Mouse (Mus musculus): ENCODE measurements at regions not wholly inside any gene's neighbourhood (a gene's known extent, or its start where the extent isn't known, plus 50 kb on each side); places are given as distances from the start of the nearest gene placed in this dataset.
"Not testable (repeated sequence)": the region's sequence is repeated elsewhere in the genome, so short reads cannot be mapped to it uniquely, and the experiment has no call there.

- no peak overlapping the region for H3K4me2 ChIP-seq (ENCODE audit: low read length)
- 82% methylated on average over 1 of the region's 1 CpGs for WGBS
- no peaks in the 10 kb centered on the region for H3K36me3 ChIP-seq (ENCODE audit: control insufficient read depth, insufficient read depth, low read length)
- no peak overlapping the region for H3K4me3 ChIP-seq (ENCODE audit: low read depth, low read length)
- H3K27me3 ChIP-seq (replicated peaks; ENCODE audit: control insufficient read depth, insufficient read depth, low read length): no peaks in the 10 kb centered on the region
- peaks cover 3% of the 10 kb centered on the region; the same call in 1 of the 2 replicates for H3K9me3 ChIP-seq (ENCODE audit: control insufficient read depth, low read length)
- H3K4me1 ChIP-seq (replicated peaks; ENCODE audit: control insufficient read depth, insufficient read depth, low read length): no peaks in the 10 kb centered on the region
- H3K27ac ChIP-seq (ENCODE audit: low read depth): no peak overlapping the region
- ATAC-seq (replicated peaks; ENCODE audit: low FRiP score, low TSS enrichment, low read depth) (no peak), DNase-seq (ENCODE audit: low spot score) (no peak)
- H3K9ac ChIP-seq (ENCODE audit: low read length): no peak overlapping the region
Measured at GRCm38 (mm10) chr12:16354711-16355110, 256.1 kb downstream of the Lpin1 start.

- H3K9me3 ChIP-seq (ENCODE audit: control insufficient read depth, low read length): peaks cover 3% of the 10 kb centered on the region; the same call in 1 of the 2 replicates
- H3K27me3 ChIP-seq (replicated peaks; ENCODE audit: control insufficient read depth, insufficient read depth, low read length): no peaks in the 10 kb centered on the region
- no peak overlapping the region for H3K4me2 ChIP-seq (ENCODE audit: low read length)
- no peak overlapping the region for H3K4me3 ChIP-seq (ENCODE audit: low read depth, low read length)
- ATAC-seq (replicated peaks; ENCODE audit: low FRiP score, low TSS enrichment, low read depth): no peak
- H3K4me1 ChIP-seq (replicated peaks; ENCODE audit: control insufficient read depth, insufficient read depth, low read length): no peaks in the 10 kb centered on the region
- no peak overlapping the region for H3K9ac ChIP-seq (ENCODE audit: low read length)
- no peaks in the 10 kb centered on the region for H3K36me3 ChIP-seq (ENCODE audit: control insufficient read depth, insufficient read depth, low read length)
- no peak for DNase-seq (ENCODE audit: low spot score)
- H3K27ac ChIP-seq (ENCODE audit: low read depth): no peak overlapping the region
Measured at GRCm38 (mm10) chr12:16351751-16352150, 259.0 kb downstream of the Lpin1 start.

DNA sequence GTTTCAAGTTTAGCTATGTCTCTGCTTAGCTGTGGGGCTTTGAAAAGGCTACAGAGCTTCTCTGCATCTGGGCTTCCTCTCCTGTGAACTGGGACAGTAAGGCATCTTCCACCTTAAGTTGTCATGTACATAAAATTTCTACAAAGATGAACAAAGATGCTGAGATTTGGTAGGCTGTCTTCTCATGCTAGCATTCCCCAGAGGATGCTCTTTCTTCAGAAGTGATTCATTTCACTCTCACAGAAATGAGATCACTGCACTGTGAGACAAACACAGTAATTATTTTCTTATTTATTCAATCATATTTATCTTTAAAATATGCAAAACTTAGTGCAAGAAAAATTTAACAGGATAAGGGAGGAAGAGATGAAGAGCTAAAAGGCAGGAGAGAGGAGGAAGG lies 261.5 kb downstream of the Lpin1 start:
- no peaks in the 10 kb centered on the region for H3K27me3 ChIP-seq (replicated peaks; ENCODE audit: control insufficient read depth, insufficient read depth, low read length)
- ATAC-seq (replicated peaks; ENCODE audit: low FRiP score, low TSS enrichment, low read depth) (no peak), DNase-seq (ENCODE audit: low spot score) (no peak)
- H3K9me3 ChIP-seq (ENCODE audit: control insufficient read depth, low read length): peaks cover 3% of the 10 kb centered on the region; the same call in 1 of the 2 replicates
- no peak overlapping the region for H3K27ac ChIP-seq (ENCODE audit: low read depth)
- no peak overlapping the region for H3K9ac ChIP-seq (ENCODE audit: low read length)
- no peak overlapping the region for H3K4me2 ChIP-seq (ENCODE audit: low read length)
- no peaks in the 10 kb centered on the region for H3K36me3 ChIP-seq (ENCODE audit: control insufficient read depth, insufficient read depth, low read length)
- H3K4me3 ChIP-seq (ENCODE audit: low read depth, low read length): no peak overlapping the region
- H3K4me1 ChIP-seq (replicated peaks; ENCODE audit: control insufficient read depth, insufficient read depth, low read length): no peaks in the 10 kb centered on the region

GRCm38 (mm10) chr12:16344021-16344420 lies 266.7 kb downstream of the Lpin1 start:
- Histone ChIP-seq H3K4me3 (ENCODE audit: low read depth, low read length) (no peak overlapping the region), H3K27me3 (replicated peaks; ENCODE audit: control insufficient read depth, insufficient read depth, low read length) (no peaks in the 10 kb centered on the region), H3K27ac (ENCODE audit: low read depth) (no peak overlapping the region), H3K36me3 (ENCODE audit: control insufficient read depth, insufficient read depth, low read length) (no peaks in the 10 kb centered on the region), H3K9ac (ENCODE audit: low read length) (no peak overlapping the region), H3K4me2 (ENCODE audit: low read length) (no peak overlapping the region), H3K9me3 (ENCODE audit: control insufficient read depth, low read length) (no peaks in the 10 kb centered on the region), H3K4me1 (replicated peaks; ENCODE audit: control insufficient read depth, insufficient read depth, low read length) (no peaks in the 10 kb centered on the region)
- ATAC-seq (replicated peaks; ENCODE audit: low FRiP score, low TSS enrichment, low read depth) (no peak), DNase-seq (ENCODE audit: low spot score) (no peak)
- 80% methylated on average over 3 of the region's 3 CpGs for WGBS

GRCm38 (mm10) chr12:16342030-16342429 lies 268.7 kb downstream of the Lpin1 start:
- ATAC-seq (replicated peaks; ENCODE audit: low FRiP score, low TSS enrichment, low read depth); H3K9me3 ChIP-seq (ENCODE audit: control insufficient read depth, low read length); H3K4me1 ChIP-seq (replicated peaks; ENCODE audit: control insufficient read depth, insufficient read depth, low read length); H3K27ac ChIP-seq (ENCODE audit: low read depth); H3K27me3 ChIP-seq (replicated peaks; ENCODE audit: control insufficient read depth, insufficient read depth, low read length); H3K36me3 ChIP-seq (ENCODE audit: control insufficient read depth, insufficient read depth, low read length); H3K4me3 ChIP-seq (ENCODE audit: low read depth, low read length); H3K9ac ChIP-seq (ENCODE audit: low read length); DNase-seq (ENCODE audit: low spot score); H3K4me2 ChIP-seq (ENCODE audit: low read length): not testable (repeated sequence)
- 50% methylated on average over 2 of the region's 2 CpGs for WGBS

- H3K36me3 ChIP-seq (ENCODE audit: control insufficient read depth, insufficient read depth, low read length): no peaks in the 10 kb centered on the region
- H3K27me3 ChIP-seq (replicated peaks; ENCODE audit: control insufficient read depth, insufficient read depth, low read length): no peaks in the 10 kb centered on the region
- no peak overlapping the region for H3K4me2 ChIP-seq (ENCODE audit: low read length)
- 92% methylated on average over 3 of the region's 3 CpGs for WGBS
- no peaks in the 10 kb centered on the region for H3K4me1 ChIP-seq (replicated peaks; ENCODE audit: control insufficient read depth, insufficient read depth, low read length)
- no peaks in the 10 kb centered on the region for H3K9me3 ChIP-seq (ENCODE audit: control insufficient read depth, low read length)
- H3K27ac ChIP-seq (ENCODE audit: low read depth): no peak overlapping the region
- ATAC-seq (replicated peaks; ENCODE audit: low FRiP score, low TSS enrichment, low read depth) (no peak), DNase-seq (ENCODE audit: low spot score) (no peak)
- H3K4me3 ChIP-seq (ENCODE audit: low read depth, low read length): no peak overlapping the region
- H3K9ac ChIP-seq (ENCODE audit: low read length): no peak overlapping the region
Measured at GRCm38 (mm10) chr12:16331456-16331855, 279.3 kb downstream of the Lpin1 start.

DNA sequence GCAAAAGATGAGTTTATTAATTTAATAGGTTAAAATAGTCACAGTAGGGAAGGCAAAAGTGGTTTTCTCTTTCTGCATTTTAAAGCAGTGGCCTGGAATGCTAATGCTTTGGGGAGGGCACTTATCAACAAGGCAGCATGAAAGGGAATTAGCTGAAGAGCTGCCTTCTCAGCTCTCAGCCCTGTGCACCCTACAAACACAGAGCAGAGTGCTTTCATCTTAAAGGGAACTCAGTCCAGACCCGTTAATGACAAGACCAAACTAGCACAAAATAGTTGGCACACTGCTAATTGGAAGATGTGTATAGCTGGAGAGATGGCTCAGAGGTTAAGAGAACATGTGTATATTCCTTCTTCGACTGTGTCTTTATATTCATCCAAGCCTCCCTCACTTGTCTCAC lies 281.6 kb downstream of the Lpin1 start:
- DNase-seq (ENCODE audit: low spot score) (no peak), ATAC-seq (replicated peaks; ENCODE audit: low FRiP score, low TSS enrichment, low read depth) (no peak)
- Histone ChIP-seq H3K4me3 (ENCODE audit: low read depth, low read length) (no peak overlapping the region), H3K9ac (ENCODE audit: low read length) (no peak overlapping the region), H3K4me2 (ENCODE audit: low read length) (no peak overlapping the region), H3K27ac (ENCODE audit: low read depth) (no peak overlapping the region), H3K27me3 (replicated peaks; ENCODE audit: control insufficient read depth, insufficient read depth, low read length) (no peaks in the 10 kb centered on the region), H3K9me3 (ENCODE audit: control insufficient read depth, low read length) (no peaks in the 10 kb centered on the region), H3K36me3 (ENCODE audit: control insufficient read depth, insufficient read depth, low read length) (no peaks in the 10 kb centered on the region), H3K4me1 (replicated peaks; ENCODE audit: control insufficient read depth, insufficient read depth, low read length) (no peaks in the 10 kb centered on the region)
- 68% methylated on average over 2 of the region's 2 CpGs for WGBS

GRCm38 (mm10) chr12:16320536-16321402 lies 290.0 kb downstream of the Lpin1 start:
- no peaks in the 10 kb centered on the region for H3K9me3 ChIP-seq (ENCODE audit: control insufficient read depth, low read length)
- WGBS: 66% methylated on average over 9 of the region's 9 CpGs
- no peak overlapping the region for H3K4me2 ChIP-seq (ENCODE audit: low read length)
- DNase-seq (ENCODE audit: low spot score): no peak
- no peaks in the 10 kb centered on the region for H3K36me3 ChIP-seq (ENCODE audit: control insufficient read depth, insufficient read depth, low read length)
- no peaks in the 10 kb centered on the region for H3K27me3 ChIP-seq (replicated peaks; ENCODE audit: control insufficient read depth, insufficient read depth, low read length)
- H3K9ac ChIP-seq (ENCODE audit: low read length): no peak overlapping the region
- no peak for ATAC-seq (replicated peaks; ENCODE audit: low FRiP score, low TSS enrichment, low read depth)
- no peak overlapping the region for H3K27ac ChIP-seq (ENCODE audit: low read depth)
- H3K4me3 ChIP-seq (ENCODE audit: low read depth, low read length): no peak overlapping the region
- no peaks in the 10 kb centered on the region for H3K4me1 ChIP-seq (replicated peaks; ENCODE audit: control insufficient read depth, insufficient read depth, low read length)

GRCm38 (mm10) chr12:16308101-16308500 lies 302.7 kb downstream of the Lpin1 start:
- DNase-seq (ENCODE audit: low spot score): no peak
- no peak for ATAC-seq (replicated peaks; ENCODE audit: low FRiP score, low TSS enrichment, low read depth)

More at GRCm38 (mm10) chr12:16308101-16308500, 302.7 kb downstream of the Lpin1 start:
- H3K27me3 ChIP-seq (replicated peaks; ENCODE audit: control insufficient read depth, insufficient read depth, low read length): no peaks in the 10 kb centered on the region
- whole genome bisulfite sequencing: 87% methylated on average over 3 of the region's 3 CpGs
- H3K27ac ChIP-seq (ENCODE audit: low read depth): no peak overlapping the region
- no peaks in the 10 kb centered on the region for H3K36me3 ChIP-seq (ENCODE audit: control insufficient read depth, insufficient read depth, low read length)
- H3K4me3 ChIP-seq (ENCODE audit: low read depth, low read length): no peak overlapping the region
- no peak overlapping the region for H3K4me2 ChIP-seq (ENCODE audit: low read length)
- H3K4me1 ChIP-seq (replicated peaks; ENCODE audit: control insufficient read depth, insufficient read depth, low read length): no peaks in the 10 kb centered on the region
- H3K9ac ChIP-seq (ENCODE audit: low read length): no peak overlapping the region
- no peaks in the 10 kb centered on the region for H3K9me3 ChIP-seq (ENCODE audit: control insufficient read depth, low read length)

Measured in intestine, embryonic 14.5 days (tissue).